Mouse (Mus musculus) small intestine, adult 2 months (tissue): Measurements from ENCODE around the gene Pou2f2. TPM values are rescaled to one million over a fixed set of nuclear protein-coding genes. Genes with fewer than 3 reads are reported as not detected.

Source experiments
- H3K27ac ChIP-seq: fragments of 200-500 bp; 2 replicates; pipeline ENCODE4 v1.5.1; 2012; ENCODE audit warnings: low read depth, low read length, control low read depth, inconsistent platforms; ENCODE audit not compliant: insufficient read depth
- H3K27me3 ChIP-seq: fragments of 200-500 bp; 2 replicates; pipeline ENCODE4 v1.6.1; 2012; ENCODE audit warnings: mild to moderate bottlenecking, moderate library complexity, low read length, inconsistent platforms; ENCODE audit not compliant: control insufficient read depth, insufficient read depth
- H3K36me3 ChIP-seq: fragments of 200-500 bp; 2 replicates; pipeline ENCODE4 v1.6.1; 2012; ENCODE audit warnings: mild to moderate bottlenecking, low read length, control low read depth, inconsistent platforms; ENCODE audit not compliant: control insufficient read depth, insufficient read depth
- H3K4me1 ChIP-seq: fragments of 200-500 bp; 2 replicates; pipeline ENCODE4 v1.6.1; 2012; ENCODE audit warnings: low read length, inconsistent platforms, mixed read lengths; ENCODE audit not compliant: control insufficient read depth, insufficient read depth, insufficient read length
- H3K4me3 ChIP-seq: fragments of 200-500 bp; 2 replicates; pipeline ENCODE4 v1.5.1; 2012; ENCODE audit warnings: low read depth, mild to moderate bottlenecking, control low read depth, inconsistent platforms, low read length, moderate library complexity
- CTCF ChIP-seq: fragments of 200-500 bp; IDR thresholded peaks from 2 replicates; pipeline ENCODE4 v1.5.1; 2012; ENCODE audit warnings: low read depth, mild to moderate bottlenecking, control low read depth, inconsistent platforms, low read length, moderate library complexity, mixed read lengths; ENCODE audit not compliant: insufficient replicate concordance, insufficient read length; ENCODE audit errors: extremely low read depth
- POLR2A ChIP-seq: fragments of 200-500 bp; IDR thresholded peaks from 2 replicates; pipeline ENCODE4 v1.6.1; 2012; ENCODE audit warnings: low read depth, mild to moderate bottlenecking, control low read depth, inconsistent platforms, low read length, moderate library complexity
- WGBS: fragments of 180-500 bp; shearing (Covaris S2); methylation state at CpG from one replicate; pipeline ENCODE4 v1.1.7; 2018; 5-methylcytosine and 5-hydroxymethylcytosine counted together
- polyA plus RNA-seq: library from polyadenylated mRNA; depleted of rRNA; stranded (reverse); fragments of >200 nt; gene quantifications from 2 replicates; pipeline ENCODE4 v1.2.3, GENCODE M21; 2012

Gene Pou2f2
- polyA plus RNA-seq, 1 experiment, result 6.9 TPM

GRCm38 (mm10) chr7:25178787-25179605 is 530 bp downstream of the Pou2f2 start:
- Histone ChIP-seq H3K27ac (no peak overlapping the region), H3K27me3 (peaks cover 61% of the 10 kb centered on the region), H3K36me3 (no peaks in the 10 kb centered on the region), H3K4me1 (peaks cover 5% of the 10 kb centered on the region), H3K4me3 (peak overlapping the region; percentile 52)
- TF ChIP-seq POLR2A (no peak), CTCF (no peak)
- WGBS, result 3% methylated on average over 56 of the region's 56 CpGs

GRCm38 (mm10) chr7:25178317-25178716 is 1.2 kb downstream of the Pou2f2 start:
- H3K4me1 ChIP-seq, result peaks cover 5% of the 10 kb centered on the region
- H3K4me3 ChIP-seq, result peak overlapping the region; percentile 52
- TF ChIP-seq CTCF (no peak), POLR2A (no peak)
- WGBS, result 5% methylated on average over 17 of the region's 17 CpGs
- no peaks in the 10 kb centered on the region for H3K36me3 ChIP-seq
- H3K27me3 ChIP-seq, result peaks cover 61% of the 10 kb centered on the region
- no peak overlapping the region for H3K27ac ChIP-seq

GRCm38 (mm10) chr7:25174343-25174742 is 5.2 kb downstream of the Pou2f2 start:
- Histone ChIP-seq H3K27ac (no peak overlapping the region), H3K27me3 (peaks cover 29% of the 10 kb centered on the region), H3K4me1 (peaks cover 5% of the 10 kb centered on the region), H3K36me3 (no peaks in the 10 kb centered on the region), H3K4me3 (no peak overlapping the region)
- WGBS, result 54% methylated on average over 11 of the region's 11 CpGs
- TF ChIP-seq CTCF (no peak), POLR2A (no peak)

DNA sequence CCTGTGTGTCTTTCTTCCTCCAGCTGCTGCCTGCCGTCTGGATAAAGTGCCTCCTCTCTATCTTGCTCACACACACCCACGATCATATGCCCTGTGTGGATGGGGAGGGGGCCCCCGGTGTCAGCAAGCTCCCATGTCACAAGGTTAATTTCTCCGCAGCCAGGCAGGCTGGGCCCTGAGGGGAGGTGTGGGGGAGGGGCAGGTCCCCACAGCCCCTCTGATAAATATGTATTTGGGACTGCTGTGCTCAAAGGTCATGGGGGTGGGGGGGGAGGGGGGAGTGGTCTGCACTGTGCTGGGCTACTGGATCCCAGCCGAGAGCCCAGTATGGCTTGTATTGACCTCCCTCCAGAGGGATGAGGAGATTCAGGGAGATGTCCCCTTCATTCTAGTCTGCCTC is 6.9 kb downstream of the Pou2f2 start:
- peaks cover 13% of the 10 kb centered on the region for H3K27me3 ChIP-seq
- no peaks in the 10 kb centered on the region for H3K4me1 ChIP-seq
- no peak overlapping the region for H3K27ac ChIP-seq
- H3K36me3 ChIP-seq, result no peaks in the 10 kb centered on the region
- H3K4me3 ChIP-seq, result no peak overlapping the region
- 33% methylated on average over 5 of the region's 5 CpGs for WGBS
- TF ChIP-seq POLR2A, result no peak
- no peak for TF ChIP-seq CTCF

DNA sequence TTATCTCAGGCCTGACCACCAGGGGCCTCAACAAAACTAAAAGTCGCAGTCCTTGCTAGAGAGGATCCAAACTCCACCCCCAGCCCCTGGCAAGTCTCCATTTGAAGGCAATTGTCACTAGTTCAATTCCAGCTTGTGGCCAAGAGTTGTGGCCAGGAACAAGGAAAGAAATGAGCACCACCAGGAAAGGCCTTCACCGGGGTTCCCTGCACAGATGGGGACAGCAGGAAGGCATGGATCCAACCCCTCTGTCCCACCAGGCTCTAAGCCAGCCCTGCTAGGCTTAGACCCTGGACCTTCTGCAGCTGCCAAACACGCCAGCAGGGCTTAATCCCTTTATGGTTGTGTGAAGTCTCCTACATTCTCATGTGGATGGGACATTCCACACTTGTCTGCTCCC is 8.9 kb downstream of the Pou2f2 start:
- H3K36me3 ChIP-seq, result no peaks in the 10 kb centered on the region
- no peak overlapping the region for H3K27ac ChIP-seq

DNA sequence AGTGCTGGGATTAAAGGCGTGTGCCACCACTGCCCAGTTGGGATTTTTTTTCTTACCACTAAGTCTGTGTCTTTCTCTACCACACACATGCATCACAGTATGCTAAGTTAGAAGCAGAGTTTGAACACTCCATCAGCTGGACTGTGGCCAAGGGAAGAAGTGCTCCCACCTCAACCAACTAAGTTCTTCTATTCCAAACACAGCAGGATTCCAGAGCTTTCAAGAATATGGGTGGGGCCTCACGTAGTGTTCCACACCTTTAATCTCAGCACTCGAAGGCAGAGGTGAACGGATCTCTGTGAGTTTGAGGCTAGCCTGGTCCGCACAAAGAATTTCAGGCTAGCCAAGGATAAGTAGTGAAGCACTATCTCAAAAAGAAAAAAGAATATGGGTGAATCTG is 13.4 kb downstream of the Pou2f2 start:
- Histone ChIP-seq H3K4me3 (no peak overlapping the region), H3K36me3 (no peaks in the 10 kb centered on the region), H3K4me1 (no peaks in the 10 kb centered on the region), H3K27me3 (no peaks in the 10 kb centered on the region), H3K27ac (no peak overlapping the region)
- WGBS, result 69% methylated on average over 5 of the region's 5 CpGs
- TF ChIP-seq CTCF (no peak), POLR2A (no peak)

More for the DNA sequence above, 8.9 kb downstream of the Pou2f2 start:
- TF ChIP-seq CTCF (no peak), POLR2A (no peak)
- Histone ChIP-seq H3K4me1 (no peaks in the 10 kb centered on the region), H3K27me3 (no peaks in the 10 kb centered on the region), H3K4me3 (no peak overlapping the region)
- WGBS, result 37% methylated on average over 3 of the region's 3 CpGs

- Histone ChIP-seq H3K4me3 (no peak overlapping the region), H3K27ac (no peak overlapping the region), H3K36me3 (no peaks in the 10 kb centered on the region), H3K27me3 (peaks cover 5% of the 10 kb centered on the region; the same call in 1 of the 2 replicates), H3K4me1 (peaks cover 26% of the 10 kb centered on the region)
- WGBS, result 10% methylated on average over 14 of the region's 14 CpGs
- TF ChIP-seq CTCF (no peak), POLR2A (no peak)
Measured at GRCm38 (mm10) chr7:25156158-25156648, 23.3 kb downstream of the Pou2f2 start.
